Mouse (Mus musculus) thymus, postnatal 36 days (tissue): ENCODE data around the gene Tmem230.
"Not testable (repeated sequence)": the region's sequence is repeated elsewhere in the genome, so short reads cannot be mapped to it uniquely, and the experiment has no call there.

ENCODE experiments used
- DNase-seq, 2 experiments: peaks; one replicate each; pipeline ENCODE4 v3.0.0; 2022; ENCODE audit warnings: mixed read lengths in 2 of 2

Tmem230 gene

GRCm38 (mm10) chr2:132272694-132273389 is 25.2 kb upstream of the Tmem230 start:
- no peak for DNase-seq

- DNase-seq = no peak
Observed at GRCm38 (mm10) chr2:132270331-132270951, 22.8 kb upstream of the Tmem230 start.

GRCm38 (mm10) chr2:132269217-132269616 is 21.6 kb upstream of the Tmem230 start:
- no peak for DNase-seq

- DNase-seq = no peak
Observed at GRCm38 (mm10) chr2:132266086-132266485, 18.5 kb upstream of the Tmem230 start.

GRCm38 (mm10) chr2:132265196-132265595 is 17.6 kb upstream of the Tmem230 start:
- no peak for DNase-seq

GRCm38 (mm10) chr2:132264266-132264710 is 16.7 kb upstream of the Tmem230 start:
- no peak for DNase-seq

- peak; percentile 51 to 58 for DNase-seq
Observed at GRCm38 (mm10) chr2:132263421-132264265, 16.0 kb upstream of the Tmem230 start.

- DNase-seq = peak; percentile 99
Observed at GRCm38 (mm10) chr2:132262879-132263398, 15.3 kb upstream of the Tmem230 start, which contains the start of gene Cds2. TSS of gene Cds2 (plus strand) at chr2:132263148.

- DNase-seq = no peak
Observed at GRCm38 (mm10) chr2:132262175-132262574, 14.6 kb upstream of the Tmem230 start.

GRCm38 (mm10) chr2:132260601-132261000 is 13.0 kb upstream of the Tmem230 start:
- no peak for DNase-seq

- DNase-seq = no peak
Observed at GRCm38 (mm10) chr2:132257350-132258068, 9.9 kb upstream of the Tmem230 start.

GRCm38 (mm10) chr2:132253603-132254002 is 6.0 kb upstream of the Tmem230 start:
- no peak for DNase-seq

GRCm38 (mm10) chr2:132252542-132253528 is 5.2 kb upstream of the Tmem230 start, which contains the start of gene Pcna:
TSS of gene Pcna (minus strand) at chr2:132253314.
- peak; percentile 96 to 98 for DNase-seq

- no peak for DNase-seq
Observed at GRCm38 (mm10) chr2:132251911-132252310, 4.3 kb upstream of the Tmem230 start.

- DNase-seq = no peak
Observed at GRCm38 (mm10) chr2:132243370-132243769, 4.2 kb downstream of the Tmem230 start.

- peak; percentile 29 to 35 for DNase-seq
Observed at GRCm38 (mm10) chr2:132240457-132240856, 7.2 kb downstream of the Tmem230 start.

GRCm38 (mm10) chr2:132239434-132239833 is 8.2 kb downstream of the Tmem230 start:
- not testable (repeated sequence) for DNase-seq

GRCm38 (mm10) chr2:132235975-132236374 is 11.6 kb downstream of the Tmem230 start:
- DNase-seq = no peak

GRCm38 (mm10) chr2:132235291-132235690 is 12.3 kb downstream of the Tmem230 start:
- DNase-seq = no peak

- no peak for DNase-seq
Observed at GRCm38 (mm10) chr2:132233985-132234765, 13.4 kb downstream of the Tmem230 start.
